Mouse (Mus musculus): Measurements from ENCODE around the gene Pip5k1b. TPM values are rescaled to one million over a fixed set of nuclear protein-coding genes. Genes with fewer than 3 reads are reported as not detected.

The Pip5k1b gene
- polyA plus RNA-seq, 1 experiment from 2014 or later: 1.6 TPM

DNA sequence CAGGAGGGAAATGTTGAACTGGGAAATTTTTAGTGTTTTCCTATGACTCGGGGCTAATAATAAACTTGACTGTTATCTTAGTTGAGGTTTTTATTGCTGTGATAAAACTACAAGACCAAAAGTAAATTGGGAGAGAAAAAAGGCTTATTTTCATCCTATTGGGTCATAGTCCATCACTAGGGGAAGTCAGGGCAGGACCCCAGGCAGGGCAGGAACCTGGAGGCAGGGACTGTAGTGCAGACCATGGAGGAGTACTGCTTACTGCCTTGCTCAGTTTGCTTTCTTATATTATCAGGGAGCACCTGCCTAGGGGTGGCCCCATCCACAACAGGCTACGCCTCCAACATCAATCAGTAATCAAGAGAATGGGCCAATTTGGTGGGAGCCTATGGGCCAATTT lies 101.2 kb downstream of the Pip5k1b start:
- Histone ChIP-seq H3K27me3 (ENCODE audit: control insufficient read depth, insufficient read depth, low read length) (no peaks in the 10 kb centered on the region), H3K27ac (replicated peaks; ENCODE audit: low read depth, low read length) (no peak overlapping the region), H3K4me2 (ENCODE audit: low read depth, low read length) (no peak overlapping the region), H3K4me3 (ENCODE audit: low read depth, low read length) (no peak overlapping the region), H3K9ac (replicated peaks; ENCODE audit: low read length) (no peak overlapping the region), H3K4me1 (ENCODE audit: control insufficient read depth, insufficient read depth, low read length) (no peaks in the 10 kb centered on the region; the same call in 1 of the 2 replicates), H3K36me3 (replicated peaks; ENCODE audit: control insufficient read depth, insufficient read depth, low read depth, low read length) (no peaks in the 10 kb centered on the region), H3K9me3 (replicated peaks; ENCODE audit: control insufficient read depth, low read length) (no peaks in the 10 kb centered on the region)
- DNase-seq (ENCODE audit: low spot score) (no peak), ATAC-seq (replicated peaks; ENCODE audit: insufficient number of reproducible peaks, low FRiP score, low TSS enrichment, low read depth) (no peak)
- 88% methylated on average over 2 of the region's 2 CpGs for WGBS

GRCm38 (mm10) chr19:24453379-24453778 lies 102.3 kb downstream of the Pip5k1b start:
- 74% methylated on average over 13 of the region's 13 CpGs for WGBS
- Histone ChIP-seq H3K36me3 (replicated peaks; ENCODE audit: control insufficient read depth, insufficient read depth, low read depth, low read length) (no peaks in the 10 kb centered on the region), H3K4me1 (ENCODE audit: control insufficient read depth, insufficient read depth, low read length) (no peaks in the 10 kb centered on the region; the same call in 1 of the 2 replicates), H3K4me3 (ENCODE audit: low read depth, low read length) (no peak overlapping the region), H3K9me3 (replicated peaks; ENCODE audit: control insufficient read depth, low read length) (no peaks in the 10 kb centered on the region), H3K27ac (replicated peaks; ENCODE audit: low read depth, low read length) (no peak overlapping the region), H3K4me2 (ENCODE audit: low read depth, low read length) (no peak overlapping the region), H3K9ac (replicated peaks; ENCODE audit: low read length) (no peak overlapping the region), H3K27me3 (ENCODE audit: control insufficient read depth, insufficient read depth, low read length) (no peaks in the 10 kb centered on the region)
- DNase-seq (ENCODE audit: low spot score): no peak
- ATAC-seq (replicated peaks; ENCODE audit: insufficient number of reproducible peaks, low FRiP score, low TSS enrichment, low read depth): no peak

DNA sequence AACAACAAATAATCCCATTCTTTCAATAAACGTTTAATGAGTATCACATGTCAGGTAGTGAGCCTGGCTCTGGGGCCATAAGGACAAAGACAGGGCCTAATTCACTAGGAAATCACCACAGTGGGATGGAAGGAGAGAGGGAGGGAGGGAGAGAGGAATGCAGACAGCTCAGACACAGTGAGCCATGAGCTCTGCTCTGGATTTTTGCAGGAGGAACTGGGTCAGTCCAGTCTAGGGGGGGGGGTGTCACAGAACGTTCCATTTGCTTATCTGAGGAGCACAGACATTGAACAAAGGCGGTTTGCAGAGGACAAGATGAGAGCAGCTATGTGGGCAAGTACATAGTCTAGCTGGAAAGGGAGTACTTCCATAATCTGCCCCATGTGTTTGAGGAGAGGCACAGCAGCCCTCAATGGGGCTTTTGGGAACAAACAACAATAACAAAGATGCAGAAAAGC lies 103.2 kb downstream of the Pip5k1b start:
- ATAC-seq (replicated peaks; ENCODE audit: insufficient number of reproducible peaks, low FRiP score, low TSS enrichment, low read depth) (0 out of 2 replicates have a peak, but pooled peaks have one; percentile 52), DNase-seq (ENCODE audit: low spot score) (peak; percentile 52)
- Histone ChIP-seq H3K27ac (replicated peaks; ENCODE audit: low read depth, low read length) (no peak overlapping the region), H3K9ac (replicated peaks; ENCODE audit: low read length) (no peak overlapping the region), H3K4me3 (ENCODE audit: low read depth, low read length) (no peak overlapping the region), H3K27me3 (ENCODE audit: control insufficient read depth, insufficient read depth, low read length) (no peaks in the 10 kb centered on the region), H3K9me3 (replicated peaks; ENCODE audit: control insufficient read depth, low read length) (no peaks in the 10 kb centered on the region), H3K36me3 (replicated peaks; ENCODE audit: control insufficient read depth, insufficient read depth, low read depth, low read length) (no peaks in the 10 kb centered on the region), H3K4me1 (ENCODE audit: control insufficient read depth, insufficient read depth, low read length) (no peaks in the 10 kb centered on the region; the same call in 1 of the 2 replicates), H3K4me2 (ENCODE audit: low read depth, low read length) (no peak overlapping the region)
- 17% methylated on average over 3 of the region's 3 CpGs for WGBS

- H3K9me3 ChIP-seq (replicated peaks; ENCODE audit: control insufficient read depth, low read length): no peaks in the 10 kb centered on the region
- no peak overlapping the region for H3K4me2 ChIP-seq (ENCODE audit: low read depth, low read length)
- H3K4me3 ChIP-seq (ENCODE audit: low read depth, low read length): no peak overlapping the region
- no peaks in the 10 kb centered on the region for H3K36me3 ChIP-seq (replicated peaks; ENCODE audit: control insufficient read depth, insufficient read depth, low read depth, low read length)
- DNase-seq (ENCODE audit: low spot score) (no peak), ATAC-seq (replicated peaks; ENCODE audit: insufficient number of reproducible peaks, low FRiP score, low TSS enrichment, low read depth) (no peak)
- no peak overlapping the region for H3K9ac ChIP-seq (replicated peaks; ENCODE audit: low read length)
- WGBS: 82% methylated on average over 3 of the region's 3 CpGs
- no peak overlapping the region for H3K27ac ChIP-seq (replicated peaks; ENCODE audit: low read depth, low read length)
- no peaks in the 10 kb centered on the region for H3K27me3 ChIP-seq (ENCODE audit: control insufficient read depth, insufficient read depth, low read length)
- no peaks in the 10 kb centered on the region; the same call in 1 of the 2 replicates for H3K4me1 ChIP-seq (ENCODE audit: control insufficient read depth, insufficient read depth, low read length)
These were observed 104.0 kb downstream of the Pip5k1b start for GRCm38 (mm10) chr19:24451626-24452025.

DNA sequence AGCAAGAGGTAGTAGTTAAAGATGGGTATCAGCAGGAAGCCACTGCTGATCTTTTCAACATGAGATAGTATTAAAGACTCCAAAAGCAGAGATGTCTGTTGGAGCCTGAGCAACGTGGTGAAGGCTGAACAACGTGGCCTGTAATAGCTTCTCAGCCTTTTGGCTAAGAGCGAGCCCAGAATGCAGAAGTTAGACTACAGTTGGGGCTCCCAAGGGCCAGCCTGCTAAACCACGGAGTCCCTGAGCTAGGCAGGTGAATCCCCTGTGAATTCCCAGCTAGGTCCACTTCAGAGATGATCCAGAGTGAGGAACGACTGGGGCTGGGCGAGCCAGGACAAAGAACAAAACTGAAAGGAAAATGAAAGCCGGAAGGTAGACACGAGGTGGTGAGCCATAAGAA lies 104.9 kb downstream of the Pip5k1b start:
- Histone ChIP-seq H3K9me3 (replicated peaks; ENCODE audit: control insufficient read depth, low read length) (no peaks in the 10 kb centered on the region), H3K4me2 (ENCODE audit: low read depth, low read length) (no peak overlapping the region), H3K27me3 (ENCODE audit: control insufficient read depth, insufficient read depth, low read length) (no peaks in the 10 kb centered on the region), H3K4me3 (ENCODE audit: low read depth, low read length) (no peak overlapping the region), H3K9ac (replicated peaks; ENCODE audit: low read length) (no peak overlapping the region), H3K4me1 (ENCODE audit: control insufficient read depth, insufficient read depth, low read length) (no peaks in the 10 kb centered on the region; the same call in 1 of the 2 replicates), H3K36me3 (replicated peaks; ENCODE audit: control insufficient read depth, insufficient read depth, low read depth, low read length) (no peaks in the 10 kb centered on the region), H3K27ac (replicated peaks; ENCODE audit: low read depth, low read length) (no peak overlapping the region)
- WGBS: 88% methylated on average over 8 of the region's 8 CpGs
- no peak for ATAC-seq (replicated peaks; ENCODE audit: insufficient number of reproducible peaks, low FRiP score, low TSS enrichment, low read depth)
- no peak for DNase-seq (ENCODE audit: low spot score)

- WGBS: 88% methylated on average over 3 of the region's 3 CpGs
- no peak overlapping the region for H3K9ac ChIP-seq (replicated peaks; ENCODE audit: low read length)
- no peak for ATAC-seq (replicated peaks; ENCODE audit: insufficient number of reproducible peaks, low FRiP score, low TSS enrichment, low read depth)
These were observed 111.3 kb downstream of the Pip5k1b start for GRCm38 (mm10) chr19:24444322-24444721.

DNA sequence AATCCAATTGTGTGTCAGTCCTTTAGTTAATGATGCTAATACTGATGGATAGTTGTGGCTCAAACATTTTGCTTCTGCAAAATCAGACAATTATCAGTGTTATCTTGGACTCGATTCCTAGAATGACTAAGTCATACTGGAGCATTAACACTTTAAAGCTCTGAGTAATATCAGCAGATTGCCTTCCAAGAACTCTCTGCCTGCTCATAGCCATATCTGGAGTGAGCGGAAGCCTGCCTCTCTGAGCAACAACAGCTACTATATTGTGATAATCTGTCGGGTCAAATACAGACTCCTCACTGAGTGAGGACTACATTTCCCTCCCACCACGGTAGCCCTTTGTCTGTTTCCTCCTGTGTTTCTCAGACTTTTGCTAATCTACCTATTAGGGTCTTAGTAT lies 116.0 kb downstream of the Pip5k1b start:
- Histone ChIP-seq H3K4me3 (ENCODE audit: low read depth, low read length) (no peak overlapping the region), H3K36me3 (replicated peaks; ENCODE audit: control insufficient read depth, insufficient read depth, low read depth, low read length) (no peaks in the 10 kb centered on the region), H3K9ac (replicated peaks; ENCODE audit: low read length) (no peak overlapping the region), H3K9me3 (replicated peaks; ENCODE audit: control insufficient read depth, low read length) (no peaks in the 10 kb centered on the region), H3K4me2 (ENCODE audit: low read depth, low read length) (no peak overlapping the region), H3K27me3 (ENCODE audit: control insufficient read depth, insufficient read depth, low read length) (no peaks in the 10 kb centered on the region), H3K27ac (replicated peaks; ENCODE audit: low read depth, low read length) (no peak overlapping the region), H3K4me1 (ENCODE audit: control insufficient read depth, insufficient read depth, low read length) (no peaks in the 10 kb centered on the region)
- DNase-seq (ENCODE audit: low spot score) (no peak), ATAC-seq (replicated peaks; ENCODE audit: insufficient number of reproducible peaks, low FRiP score, low TSS enrichment, low read depth) (no peak)
- WGBS: 80% methylated on average over 4 of the region's 4 CpGs

More at GRCm38 (mm10) chr19:24444322-24444721, 111.3 kb downstream of the Pip5k1b start:
- Histone ChIP-seq H3K4me2 (ENCODE audit: low read depth, low read length) (no peak overlapping the region), H3K9me3 (replicated peaks; ENCODE audit: control insufficient read depth, low read length) (no peaks in the 10 kb centered on the region), H3K36me3 (replicated peaks; ENCODE audit: control insufficient read depth, insufficient read depth, low read depth, low read length) (no peaks in the 10 kb centered on the region), H3K4me1 (ENCODE audit: control insufficient read depth, insufficient read depth, low read length) (no peaks in the 10 kb centered on the region), H3K27me3 (ENCODE audit: control insufficient read depth, insufficient read depth, low read length) (no peaks in the 10 kb centered on the region), H3K4me3 (ENCODE audit: low read depth, low read length) (no peak overlapping the region), H3K27ac (replicated peaks; ENCODE audit: low read depth, low read length) (no peak overlapping the region)
- DNase-seq (ENCODE audit: low spot score): no peak

- no peak overlapping the region for H3K4me3 ChIP-seq (ENCODE audit: low read depth, low read length)
- H3K9me3 ChIP-seq (replicated peaks; ENCODE audit: control insufficient read depth, low read length): no peaks in the 10 kb centered on the region
- no peaks in the 10 kb centered on the region for H3K27me3 ChIP-seq (ENCODE audit: control insufficient read depth, insufficient read depth, low read length)
- no peak for ATAC-seq (replicated peaks; ENCODE audit: insufficient number of reproducible peaks, low FRiP score, low TSS enrichment, low read depth)
- DNase-seq (ENCODE audit: low spot score): no peak
- H3K36me3 ChIP-seq (replicated peaks; ENCODE audit: control insufficient read depth, insufficient read depth, low read depth, low read length): no peaks in the 10 kb centered on the region
- H3K9ac ChIP-seq (replicated peaks; ENCODE audit: low read length): no peak overlapping the region
- H3K27ac ChIP-seq (replicated peaks; ENCODE audit: low read depth, low read length): no peak overlapping the region
- no peak overlapping the region for H3K4me2 ChIP-seq (ENCODE audit: low read depth, low read length)
- H3K4me1 ChIP-seq (ENCODE audit: control insufficient read depth, insufficient read depth, low read length): no peaks in the 10 kb centered on the region
- WGBS: 79% methylated on average over 6 of the region's 6 CpGs
These were observed 121.4 kb downstream of the Pip5k1b start for GRCm38 (mm10) chr19:24434291-24434690.

Data from embryonic facial prominence, embryonic 11.5 days (tissue).